Mouse (Mus musculus) CH12.LX (cell line): ENCODE measurements at regions not wholly inside any gene's neighbourhood (a gene's known extent, or its start where the extent isn't known, plus 50 kb on each side); places are given as distances from the start of the nearest gene placed in this dataset.

ENCODE experiments used
- DNase-seq: peaks from one replicate; pipeline ENCODE4 v3.0.0-alpha.2; 2013; ENCODE audit errors: extremely low read depth
- H3K27ac ChIP-seq: 2 replicates; pipeline ENCODE4 v1.5.1; 2012; ENCODE audit warnings: low read depth, mild to moderate bottlenecking, control low read depth, moderate library complexity; ENCODE audit not compliant: insufficient read depth
- H3K27me3 ChIP-seq: replicated peaks from 2 replicates; pipeline ENCODE3; 2012; ENCODE audit warnings: inconsistent platforms
- H3K36me3 ChIP-seq, 2 experiments: replicated peaks in 1 of 2; 2 replicates each; pipeline versions ENCODE3 to v1.6.1; 2012; ENCODE audit warnings: inconsistent platforms in 1 of 2, low read length in 1 of 2, mild to moderate bottlenecking in 1 of 2, mixed read lengths in 1 of 2, moderate library complexity in 1 of 2; ENCODE audit not compliant: control insufficient read depth in 1 of 2, insufficient read depth in 1 of 2
- H3K4me1 ChIP-seq, 2 experiments: 2 replicates each; pipeline ENCODE4 v1.6.1; 2012; ENCODE audit warnings: inconsistent platforms in 1 of 2, moderate library complexity in 1 of 2; ENCODE audit not compliant: insufficient read depth in 2 of 2, control insufficient read depth in 1 of 2
- H3K4me2 ChIP-seq: 2 replicates; pipeline ENCODE4 v1.6.1; 2012; ENCODE audit warnings: low read depth, mild to moderate bottlenecking, control low read depth; ENCODE audit not compliant: poor library complexity, insufficient read depth, severe bottlenecking
- H3K4me3 ChIP-seq, 3 experiments: fragments of 150-350 bp in 1 of 3; sonication (generic) in 1 of 3; replicated peaks in 1 of 3; 2 replicates each; pipeline versions ENCODE3 to v1.5.1; 2011 to 2012; ENCODE audit warnings: low read depth in 2 of 3, low read length in 2 of 3, mild to moderate bottlenecking in 2 of 3, moderate library complexity in 2 of 3, control low read depth in 1 of 3, improper control_type of control experiment in 1 of 3, inconsistent platforms in 1 of 3, mixed read lengths in 1 of 3; ENCODE audit not compliant: poor library complexity in 1 of 3
- H3K79me2 ChIP-seq: replicated peaks from 2 replicates; pipeline ENCODE4 v1.6.1; 2012; ENCODE audit warnings: mild to moderate bottlenecking, moderate library complexity; ENCODE audit not compliant: control insufficient read depth, poor library complexity, insufficient read depth, severe bottlenecking; ENCODE audit errors: extremely low read depth
- H3K9ac ChIP-seq: 2 replicates; pipeline ENCODE4 v1.6.1; 2012; ENCODE audit warnings: low read depth, mild to moderate bottlenecking, control low read depth, moderate library complexity; ENCODE audit not compliant: insufficient read depth
- H3K9me3 ChIP-seq: replicated peaks from 2 replicates; pipeline ENCODE3; 2012; ENCODE audit warnings: low read length, inconsistent platforms, mixed read lengths
- BHLHE40 ChIP-seq: IDR thresholded peaks from 2 replicates; pipeline ENCODE4 v1.6.1; 2011; ENCODE audit warnings: mild to moderate bottlenecking, low read depth, low read length, improper control_type of control experiment
- ELF1 ChIP-seq: IDR thresholded peaks from 2 replicates; pipeline ENCODE4 v1.6.1; 2014; ENCODE audit warnings: low read depth, mild to moderate bottlenecking, inconsistent platforms, low read length, improper control_type of control experiment
- KAT2A ChIP-seq: IDR thresholded peaks from 2 replicates; pipeline ENCODE4 v1.6.1; 2012; ENCODE audit warnings: low read length, improper control_type of control experiment, inconsistent platforms; ENCODE audit not compliant: insufficient replicate concordance
- MXI1 ChIP-seq: IDR thresholded peaks from 2 replicates; pipeline ENCODE4 v1.6.1; 2011; ENCODE audit warnings: mild to moderate bottlenecking, low read depth, low read length, improper control_type of control experiment
- MYC ChIP-seq: IDR thresholded peaks from 2 replicates; pipeline ENCODE4 v1.6.1; 2011; ENCODE audit warnings: low read depth, mild to moderate bottlenecking, improper control_type of control experiment, low read length
- PAX5 ChIP-seq: IDR thresholded peaks from 2 replicates; pipeline ENCODE4 v1.6.1; 2012; ENCODE audit warnings: low read length, inconsistent platforms, mixed read lengths
- POLR2A ChIP-seq: IDR thresholded peaks from 2 replicates; pipeline ENCODE4 v1.6.1; 2011; ENCODE audit warnings: low read depth, mild to moderate bottlenecking, improper control_type of control experiment, low read length
- RAD21 ChIP-seq: IDR thresholded peaks from 2 replicates; pipeline ENCODE4 v1.6.1; 2011; ENCODE audit warnings: low read depth, mild to moderate bottlenecking, low read length, improper control_type of control experiment, moderate library complexity
- RCOR1 ChIP-seq: conservative IDR thresholded peaks from 2 replicates; pipeline ENCODE4 v1.6.1; 2012; ENCODE audit warnings: low read depth, mild to moderate bottlenecking, inconsistent platforms, low read length, improper control_type of control experiment
- SIN3A ChIP-seq: IDR thresholded peaks from 2 replicates; pipeline ENCODE4 v1.6.1; 2012; ENCODE audit warnings: low read length, improper control_type of control experiment, inconsistent platforms
- TBP ChIP-seq: conservative IDR thresholded peaks from 2 replicates; pipeline ENCODE4 v1.6.1; 2011; ENCODE audit warnings: low read depth, low read length, improper control_type of control experiment
- TCF12 ChIP-seq: IDR thresholded peaks from 2 replicates; pipeline ENCODE4 v1.6.1; 2014; ENCODE audit warnings: low read depth, mild to moderate bottlenecking, inconsistent platforms, low read length, improper control_type of control experiment
- UBTF ChIP-seq: IDR thresholded peaks from 2 replicates; pipeline ENCODE4 v1.6.1; 2012; ENCODE audit warnings: low read depth, mild to moderate bottlenecking, inconsistent platforms, low read length, improper control_type of control experiment, moderate library complexity
- USF1 ChIP-seq: IDR thresholded peaks from 2 replicates; pipeline ENCODE4 v1.6.1; 2014; ENCODE audit warnings: low read depth, mild to moderate bottlenecking, inconsistent platforms, low read length, improper control_type of control experiment
- USF2 ChIP-seq: conservative IDR thresholded peaks from 2 replicates; pipeline ENCODE4 v1.6.1; 2011; ENCODE audit warnings: low read depth, low read length, improper control_type of control experiment
- ZC3H11A ChIP-seq: IDR thresholded peaks from 2 replicates; pipeline ENCODE4 v1.6.1; 2012; ENCODE audit warnings: low read depth, mild to moderate bottlenecking, inconsistent platforms, low read length, improper control_type of control experiment
- dilution Hi-C: fragments of 300-500 bp; cut with MboI; formaldehyde crosslinking; loops from 2 replicates; pipeline ENCODE4 v1.14.3; 2020; ENCODE audit warnings: low sequenced_read_pairs; ENCODE audit not compliant: extremely low pct_unique_long_range_greater_than_20kb, extremely low pct_ligation_motif_present
- in situ Hi-C: fragments of 300-500 bp; cut with MboI; formaldehyde crosslinking; loops from 3 replicates; pipeline ENCODE4 v1.14.3; 2019; ENCODE audit warnings: low sequenced_read_pairs, low pct_ligation_motif_present, low pct_unique_long_range_greater_than_20kb, mixed read lengths

GRCm38 (mm10) chr16:31520081-31520480, 98.0 kb downstream of the Bdh1 start:
- dilution Hi-C loops, result no loop called here
- H3K4me2 ChIP-seq, result no peak overlapping the region
- peaks cover 4% of the 10 kb centered on the region for H3K9me3 ChIP-seq
- H3K79me2 ChIP-seq, result no peaks in the 10 kb centered on the region
- DNase-seq, result no peak
- in situ Hi-C loops, result no loop called here
- no peaks in the 10 kb centered on the region for H3K27me3 ChIP-seq
- H3K4me3 ChIP-seq, result no peak overlapping the region
- peaks cover 0 to 26% of the 10 kb centered on the region in 2 experiments for H3K36me3 ChIP-seq
- TF ChIP-seq TCF12, result no peak
- TF ChIP-seq KAT2A, result no peak
- TF ChIP-seq RCOR1, result no peak
- TF ChIP-seq SIN3A, result no peak
- no peak for TF ChIP-seq TBP
- no peak for TF ChIP-seq UBTF
- no peak for TF ChIP-seq RAD21
- no peak for TF ChIP-seq PAX5
- TF ChIP-seq MXI1, result no peak
- H3K9ac ChIP-seq, result no peak overlapping the region
- peaks cover 0 to 18% of the 10 kb centered on the region in 2 experiments; a peak in 2 of 4 replicates for H3K4me1 ChIP-seq
- H3K27ac ChIP-seq, result no peak overlapping the region

GRCm38 (mm10) chr16:31521786-31522185, 99.7 kb downstream of the Bdh1 start:
- DNase-seq, result no peak
- dilution Hi-C loops, result no loop called here
- Histone ChIP-seq H3K27me3 (no peaks in the 10 kb centered on the region), H3K4me2 (no peak overlapping the region), H3K36me3 (peaks cover 8 to 36% of the 10 kb centered on the region in 2 experiments), H3K9ac (no peak overlapping the region), H3K79me2 (no peaks in the 10 kb centered on the region), H3K4me3 (no peak overlapping the region), H3K9me3 (peaks cover 4% of the 10 kb centered on the region), H3K27ac (no peak overlapping the region), H3K4me1 (peaks cover 0 to 8% of the 10 kb centered on the region in 2 experiments; a peak in 2 of 4 replicates)
- in situ Hi-C loops, result no loop called here
- TF ChIP-seq SIN3A (no peak), POLR2A (no peak), BHLHE40 (no peak), ELF1 (no peak), MYC (no peak), ZC3H11A (no peak), USF1 (no peak), USF2 (no peak)
